Mouse (Mus musculus): ENCODE results near the gene Arl4a. TPM values are rescaled to one million over a fixed set of nuclear protein-coding genes. Genes with fewer than 3 reads are reported as not detected.

The Arl4a gene
- total and polyA plus RNA-seq, 3 experiments, result 24.3 to 25.4 (median 24.6) TPM

DNA sequence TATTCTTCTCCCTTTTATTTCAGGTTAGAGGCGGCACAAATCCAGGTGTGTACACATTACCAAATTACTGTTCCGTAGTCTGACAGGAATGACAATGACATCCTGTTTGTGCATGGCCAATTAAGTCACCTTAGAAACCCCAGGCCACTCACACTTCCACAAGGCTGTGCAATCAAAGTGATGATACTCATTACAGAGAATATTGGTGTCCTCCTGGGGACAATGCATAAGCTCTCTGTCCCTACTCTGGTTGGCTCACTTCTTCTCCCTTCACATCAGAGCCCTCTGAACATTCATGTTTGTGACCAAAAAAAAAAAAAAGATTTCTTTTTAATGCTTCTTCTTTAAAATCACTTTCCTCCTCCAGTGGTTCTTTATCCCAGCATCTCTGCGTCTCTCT lies 10.0 kb downstream of the Arl4a start:
- Histone ChIP-seq H3K4me1 (ENCODE audit: control insufficient read depth in 1 of 2, insufficient read depth in 2 of 2) (no peaks in the 10 kb centered on the region), H3K4me2 (ENCODE audit: insufficient read depth, low read depth, poor library complexity, severe bottlenecking) (no peak overlapping the region), H3K79me2 (replicated peaks; ENCODE audit: control insufficient read depth, extremely low read depth, insufficient read depth, poor library complexity, severe bottlenecking) (no peaks in the 10 kb centered on the region), H3K27me3 (replicated peaks) (no peaks in the 10 kb centered on the region), H3K36me3 (replicated peaks in 1 of 2; ENCODE audit: control insufficient read depth in 1 of 2, insufficient read depth in 1 of 2, low read length in 1 of 2) (peaks cover 0 to 2% of the 10 kb centered on the region in 2 experiments), H3K9ac (ENCODE audit: insufficient read depth, low read depth) (no peak overlapping the region), H3K4me3 (replicated peaks in 1 of 3; ENCODE audit: low read depth in 2 of 3, low read length in 2 of 3, poor library complexity in 1 of 3) (no peak overlapping the region), H3K27ac (ENCODE audit: insufficient read depth, low read depth) (no peak overlapping the region), H3K9me3 (replicated peaks; ENCODE audit: low read length) (no peaks in the 10 kb centered on the region)
- in situ Hi-C loops (cut with MboI; ENCODE audit: low pct_ligation_motif_present, low pct_unique_long_range_greater_than_20kb, low sequenced_read_pairs) (no loop called here), dilution Hi-C loops (cut with MboI; ENCODE audit: extremely low pct_ligation_motif_present, extremely low pct_unique_long_range_greater_than_20kb, low sequenced_read_pairs) (no loop called here)
- TF ChIP-seq ZC3H11A (IDR thresholded peaks at IDR 0.05; ENCODE audit: low read depth, low read length), result no peak
- TF ChIP-seq MAFK (IDR thresholded peaks at IDR 0.05; ENCODE audit: insufficient replicate concordance, low read length), result no peak
- TF ChIP-seq RCOR1 (conservative IDR thresholded peaks at IDR 0.05; ENCODE audit: low read depth, low read length), result no peak
- TF ChIP-seq IRF4 (IDR thresholded peaks at IDR 0.05; ENCODE audit: low read depth, low read length), result no peak
- TF ChIP-seq MYC (IDR thresholded peaks at IDR 0.05; ENCODE audit: low read depth, low read length), result no peak
- TF ChIP-seq GABPA (IDR thresholded peaks at IDR 0.05; ENCODE audit: insufficient replicate concordance, low read depth, low read length), result no peak
- no peak for TF ChIP-seq E2F4 (IDR thresholded peaks at IDR 0.05; ENCODE audit: insufficient replicate concordance, low read depth, low read length)
- no peak for TF ChIP-seq USF1 (IDR thresholded peaks at IDR 0.05; ENCODE audit: low read depth, low read length)
- no peak for TF ChIP-seq JUND (conservative IDR thresholded peaks at IDR 0.05; ENCODE audit: low read depth, low read length)
- TF ChIP-seq TBP (conservative IDR thresholded peaks at IDR 0.05; ENCODE audit: low read depth, low read length), result no peak
- TF ChIP-seq MEF2A (IDR thresholded peaks at IDR 0.05; ENCODE audit: borderline replicate concordance, low read depth, low read length), result no peak
- TF ChIP-seq ZMIZ1 (IDR thresholded peaks at IDR 0.05; ENCODE audit: low read depth, low read length), result no peak
- no peak for TF ChIP-seq MAX (IDR thresholded peaks at IDR 0.05; ENCODE audit: low read length)
- TF ChIP-seq SIN3A (IDR thresholded peaks at IDR 0.05; ENCODE audit: low read length), result no peak
- TF ChIP-seq SMC3 (IDR thresholded peaks at IDR 0.05; ENCODE audit: low read depth, low read length), result no peak
- TF ChIP-seq ZKSCAN1 (IDR thresholded peaks at IDR 0.05; ENCODE audit: borderline replicate concordance, low read depth, low read length), result no peak
- TF ChIP-seq NELFE (IDR thresholded peaks at IDR 0.05; ENCODE audit: low read depth, low read length), result no peak
- no peak for DNase-seq (ENCODE audit: extremely low read depth)

DNA sequence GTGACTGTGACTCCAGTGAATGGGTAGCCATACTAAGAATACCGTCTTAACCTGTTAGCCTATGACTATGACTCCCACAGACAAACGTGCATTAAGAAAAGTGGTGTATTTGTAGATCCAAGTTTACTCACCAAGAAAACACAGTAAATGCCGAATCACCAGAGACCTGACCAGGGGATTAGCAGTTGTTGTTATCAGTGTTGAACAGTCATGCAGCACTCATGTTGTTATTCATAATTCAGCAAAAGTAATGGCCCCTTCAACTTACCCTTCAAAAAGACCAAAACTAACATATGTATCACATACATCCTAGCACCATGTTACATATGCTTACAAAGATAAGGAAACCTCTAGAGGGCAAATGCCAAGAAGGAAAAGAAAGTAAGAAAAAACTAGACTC lies 10.4 kb downstream of the Arl4a start:
- Histone ChIP-seq H3K27ac (ENCODE audit: insufficient read depth, low read depth) (no peak overlapping the region), H3K9me3 (replicated peaks; ENCODE audit: low read length) (no peaks in the 10 kb centered on the region), H3K79me2 (replicated peaks; ENCODE audit: control insufficient read depth, extremely low read depth, insufficient read depth, poor library complexity, severe bottlenecking) (no peaks in the 10 kb centered on the region), H3K4me1 (ENCODE audit: control insufficient read depth in 1 of 2, insufficient read depth in 2 of 2) (no peaks in the 10 kb centered on the region), H3K9ac (ENCODE audit: insufficient read depth, low read depth) (no peak overlapping the region), H3K27me3 (replicated peaks) (no peaks in the 10 kb centered on the region), H3K36me3 (replicated peaks in 1 of 2; ENCODE audit: control insufficient read depth in 1 of 2, insufficient read depth in 1 of 2, low read length in 1 of 2) (peaks cover 0 to 1% of the 10 kb centered on the region in 2 experiments), H3K4me3 (replicated peaks in 1 of 3; ENCODE audit: low read depth in 2 of 3, low read length in 2 of 3, poor library complexity in 1 of 3) (no peak overlapping the region), H3K4me2 (ENCODE audit: insufficient read depth, low read depth, poor library complexity, severe bottlenecking) (no peak overlapping the region)
- TF ChIP-seq POLR2AphosphoS2 (IDR thresholded peaks at IDR 0.05; ENCODE audit: low read depth, low read length), result no peak
- no peak for TF ChIP-seq MXI1 (IDR thresholded peaks at IDR 0.05; ENCODE audit: low read depth, low read length)
- TF ChIP-seq CTCF (conservative IDR thresholded peaks at IDR 0.05 in 1 of 2, IDR thresholded peaks at IDR 0.05 in 1 of 2; ENCODE audit: low read depth in 2 of 2, low read length in 2 of 2), result no peak
- no peak for TF ChIP-seq ETS1 (conservative IDR thresholded peaks at IDR 0.05; ENCODE audit: low read depth, low read length)
- TF ChIP-seq USF1 (IDR thresholded peaks at IDR 0.05; ENCODE audit: low read depth, low read length), result no peak
- no peak for TF ChIP-seq NRF1 (IDR thresholded peaks at IDR 0.05; ENCODE audit: low read depth, low read length)
- TF ChIP-seq TBP (conservative IDR thresholded peaks at IDR 0.05; ENCODE audit: low read depth, low read length), result no peak
- no peak for TF ChIP-seq MAFK (IDR thresholded peaks at IDR 0.05; ENCODE audit: insufficient replicate concordance, low read length)
- TF ChIP-seq EP300 (IDR thresholded peaks at IDR 0.05; ENCODE audit: low read length), result no peak
- TF ChIP-seq RAD21 (IDR thresholded peaks at IDR 0.05; ENCODE audit: low read depth, low read length), result no peak
- TF ChIP-seq ZMIZ1 (IDR thresholded peaks at IDR 0.05; ENCODE audit: low read depth, low read length), result no peak
- TF ChIP-seq IRF4 (IDR thresholded peaks at IDR 0.05; ENCODE audit: low read depth, low read length), result no peak
- no peak for TF ChIP-seq ZC3H11A (IDR thresholded peaks at IDR 0.05; ENCODE audit: low read depth, low read length)
- TF ChIP-seq SMC3 (IDR thresholded peaks at IDR 0.05; ENCODE audit: low read depth, low read length), result no peak
- in situ Hi-C loops (cut with MboI; ENCODE audit: low pct_ligation_motif_present, low pct_unique_long_range_greater_than_20kb, low sequenced_read_pairs) (no loop called here), dilution Hi-C loops (cut with MboI; ENCODE audit: extremely low pct_ligation_motif_present, extremely low pct_unique_long_range_greater_than_20kb, low sequenced_read_pairs) (no loop called here)
- DNase-seq (ENCODE audit: extremely low read depth), result no peak

Measured in CH12.LX (cell line).